Mouse (Mus musculus) activated CD4-positive, CD25-positive, alpha-beta regulatory T cell (primary cell): Measurements from ENCODE around the gene Cdh20. TPM values are rescaled to one million over a fixed set of nuclear protein-coding genes. Genes with fewer than 3 reads are reported as not detected.

Experiments
- polyA plus RNA-seq, 2 experiments: library from polyadenylated mRNA; unstranded; fragments of 100-300 nt; shearing (Covaris generic); gene quantifications; one replicate each; pipeline ENCODE4 v1.2.1; 2017

Cdh20 gene
- not detected for polyA plus RNA-seq

DNA sequence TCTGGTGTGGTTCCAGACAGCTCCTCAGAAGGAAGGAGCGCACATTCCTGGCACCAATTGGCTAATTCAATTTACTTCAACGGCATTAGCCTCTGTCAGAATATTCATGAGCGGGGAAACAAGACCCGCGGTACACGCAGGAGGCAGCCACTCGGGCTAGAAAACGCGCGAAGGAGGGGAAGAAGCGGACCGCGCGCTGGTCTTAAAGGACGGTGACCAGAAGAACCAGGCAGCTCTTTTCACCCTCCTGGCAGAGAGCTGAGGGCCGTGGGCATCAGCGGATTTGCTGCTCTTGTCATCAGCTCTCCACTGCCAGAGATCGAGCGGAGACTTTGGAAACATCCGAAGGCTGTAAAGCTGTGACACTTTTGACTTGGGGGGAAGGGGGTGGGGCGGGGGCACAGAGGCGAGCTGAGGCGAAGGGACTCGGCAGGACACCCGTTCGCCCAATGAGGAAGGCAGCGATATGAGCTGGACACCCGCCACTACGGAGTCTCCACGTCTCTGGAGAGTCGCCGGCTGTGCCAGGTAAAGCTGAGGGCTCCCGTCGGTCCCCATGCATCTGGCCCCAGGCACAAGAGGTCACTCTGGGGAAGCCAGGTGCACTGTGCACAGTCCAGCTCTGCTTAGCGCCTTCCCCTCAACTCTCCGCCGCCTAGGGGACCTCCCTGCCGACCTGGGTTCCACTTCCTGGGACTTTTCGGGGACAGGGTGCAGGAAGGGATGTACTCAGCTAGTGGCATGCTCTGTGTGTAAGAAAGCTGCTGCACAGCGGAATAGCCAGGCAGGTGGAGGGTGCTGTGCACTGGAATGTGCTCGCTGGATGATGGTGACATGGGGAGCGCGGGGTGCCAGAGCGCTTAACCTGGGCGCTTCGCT is at the start of gene Cdh20:
Cdh20 (plus strand) TSS at position 159 of the 879 bp plus-strand sequence.

